Mouse (Mus musculus): ENCODE data around the gene Prkcg. TPM values are rescaled to one million over a fixed set of nuclear protein-coding genes. Genes with fewer than 3 reads are reported as not detected.

The Prkcg gene
- polyA plus RNA-seq, 1 experiment from 2014 or later, result 0.31 TPM

DNA sequence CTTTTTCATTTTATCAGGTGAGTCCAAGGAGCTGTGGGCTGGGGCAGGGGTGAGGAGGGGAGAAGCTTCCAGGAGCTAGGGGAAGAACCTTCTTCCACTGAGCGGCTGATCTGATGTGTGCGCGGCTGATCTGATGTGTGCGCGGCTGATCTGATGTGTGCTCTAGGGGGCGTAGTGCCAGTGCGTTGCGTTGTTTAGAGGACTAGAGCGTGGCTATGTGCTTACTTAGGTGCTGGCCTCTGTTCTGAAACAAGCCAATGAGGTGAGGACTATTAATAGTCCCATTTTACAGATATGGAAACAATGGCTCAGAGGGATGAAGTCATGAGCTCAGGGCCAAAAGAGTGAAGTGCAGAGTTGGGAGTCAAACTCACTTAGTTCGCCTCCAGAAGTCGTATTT, 50.0 kb downstream of the Prkcg start:
- Histone ChIP-seq H3K9ac (ENCODE audit: low read length) (no peak overlapping the region), H3K4me1 (ENCODE audit: control insufficient read depth, insufficient read depth, low read length) (peaks cover 1% of the 10 kb centered on the region; the same call in 1 of the 2 replicates), H3K27me3 (ENCODE audit: control insufficient read depth, insufficient read depth, low read length) (no peaks in the 10 kb centered on the region), H3K4me3 (ENCODE audit: low read depth, low read length) (no peak overlapping the region), H3K36me3 (ENCODE audit: control insufficient read depth, insufficient read depth, low read length) (peaks cover 4% of the 10 kb centered on the region; the same call in 1 of the 2 replicates), H3K9me3 (ENCODE audit: control insufficient read depth, low read length) (no peaks in the 10 kb centered on the region), H3K4me2 (no peak overlapping the region), H3K27ac (ENCODE audit: low read depth, low read length) (no peak overlapping the region)
- 92% methylated on average over 11 of the region's 11 CpGs for WGBS
- no peak for ATAC-seq (ENCODE audit: low FRiP score)
- DNase-seq (ENCODE audit: low spot score, missing footprints), result peak; percentile 53

DNA sequence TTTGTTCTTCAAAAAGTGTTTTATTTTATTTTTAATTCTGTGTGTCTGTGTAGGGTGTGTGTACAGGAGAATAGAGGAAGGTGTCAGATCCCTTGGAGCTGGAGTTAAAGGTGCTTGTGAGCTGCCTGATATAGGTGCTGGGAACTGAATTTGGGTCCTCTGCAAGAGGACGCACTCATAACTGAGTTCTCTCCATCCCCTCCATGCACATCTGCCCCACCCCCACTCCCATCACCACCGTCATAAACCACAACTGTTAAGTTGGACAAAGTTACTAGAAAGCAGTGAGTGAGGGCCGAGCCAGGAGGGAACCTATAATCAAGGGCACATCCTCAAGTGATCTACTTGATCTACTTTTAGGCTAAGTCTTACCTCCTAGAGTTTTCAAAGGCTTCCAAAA, 54.9 kb downstream of the Prkcg start:
- no peak for ATAC-seq (ENCODE audit: low FRiP score)
- no peaks in the 10 kb centered on the region for H3K9me3 ChIP-seq (ENCODE audit: control insufficient read depth, low read length)
- no peak overlapping the region for H3K4me2 ChIP-seq
- no peaks in the 10 kb centered on the region for H3K27me3 ChIP-seq (ENCODE audit: control insufficient read depth, insufficient read depth, low read length)
- 90% methylated on average over 3 of the region's 3 CpGs for WGBS
- peaks cover 2% of the 10 kb centered on the region; the same call in 1 of the 2 replicates for H3K4me1 ChIP-seq (ENCODE audit: control insufficient read depth, insufficient read depth, low read length)
- H3K4me3 ChIP-seq (ENCODE audit: low read depth, low read length), result no peak overlapping the region
- no peak overlapping the region for H3K27ac ChIP-seq (ENCODE audit: low read depth, low read length)
- DNase-seq (ENCODE audit: low spot score, missing footprints), result peak; percentile 61
- H3K9ac ChIP-seq (ENCODE audit: low read length), result no peak overlapping the region
- H3K36me3 ChIP-seq (ENCODE audit: control insufficient read depth, insufficient read depth, low read length), result peaks cover 12% of the 10 kb centered on the region; the same call in 1 of the 2 replicates

DNA sequence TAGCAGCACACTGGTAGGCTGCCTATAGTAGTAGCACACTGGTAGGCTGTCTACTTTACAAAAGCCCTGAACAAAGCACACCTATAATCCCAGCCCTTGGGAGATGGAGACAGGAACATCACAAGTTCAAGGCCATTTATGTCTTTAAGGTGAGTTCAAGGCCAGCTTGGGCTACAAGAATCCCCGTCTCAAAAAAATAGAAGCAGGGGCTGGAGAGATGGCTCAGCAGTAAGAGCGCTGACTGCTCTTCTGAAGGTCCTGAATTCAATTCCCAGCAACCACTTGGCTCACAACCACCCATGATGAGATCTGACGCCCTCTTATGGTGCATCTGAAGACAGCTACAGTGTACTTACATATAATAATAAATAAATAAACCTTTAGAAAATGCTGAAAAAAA, 56.3 kb downstream of the Prkcg start:
- H3K9ac ChIP-seq (ENCODE audit: low read length), result no peak overlapping the region
- no peak overlapping the region for H3K4me2 ChIP-seq
- H3K9me3 ChIP-seq (ENCODE audit: control insufficient read depth, low read length), result no peaks in the 10 kb centered on the region
- H3K4me3 ChIP-seq (ENCODE audit: low read depth, low read length), result no peak overlapping the region
- WGBS, result 89% methylated on average over 3 of the region's 3 CpGs
- peaks cover 14% of the 10 kb centered on the region; the same call in 1 of the 2 replicates for H3K36me3 ChIP-seq (ENCODE audit: control insufficient read depth, insufficient read depth, low read length)
- peaks cover 5% of the 10 kb centered on the region for H3K27me3 ChIP-seq (ENCODE audit: control insufficient read depth, insufficient read depth, low read length)
- no peak for ATAC-seq (ENCODE audit: low FRiP score)
- peaks cover 2% of the 10 kb centered on the region; the same call in 1 of the 2 replicates for H3K4me1 ChIP-seq (ENCODE audit: control insufficient read depth, insufficient read depth, low read length)
- H3K27ac ChIP-seq (ENCODE audit: low read depth, low read length), result no peak overlapping the region
- peak; percentile 69 for DNase-seq (ENCODE audit: low spot score, missing footprints)

DNA sequence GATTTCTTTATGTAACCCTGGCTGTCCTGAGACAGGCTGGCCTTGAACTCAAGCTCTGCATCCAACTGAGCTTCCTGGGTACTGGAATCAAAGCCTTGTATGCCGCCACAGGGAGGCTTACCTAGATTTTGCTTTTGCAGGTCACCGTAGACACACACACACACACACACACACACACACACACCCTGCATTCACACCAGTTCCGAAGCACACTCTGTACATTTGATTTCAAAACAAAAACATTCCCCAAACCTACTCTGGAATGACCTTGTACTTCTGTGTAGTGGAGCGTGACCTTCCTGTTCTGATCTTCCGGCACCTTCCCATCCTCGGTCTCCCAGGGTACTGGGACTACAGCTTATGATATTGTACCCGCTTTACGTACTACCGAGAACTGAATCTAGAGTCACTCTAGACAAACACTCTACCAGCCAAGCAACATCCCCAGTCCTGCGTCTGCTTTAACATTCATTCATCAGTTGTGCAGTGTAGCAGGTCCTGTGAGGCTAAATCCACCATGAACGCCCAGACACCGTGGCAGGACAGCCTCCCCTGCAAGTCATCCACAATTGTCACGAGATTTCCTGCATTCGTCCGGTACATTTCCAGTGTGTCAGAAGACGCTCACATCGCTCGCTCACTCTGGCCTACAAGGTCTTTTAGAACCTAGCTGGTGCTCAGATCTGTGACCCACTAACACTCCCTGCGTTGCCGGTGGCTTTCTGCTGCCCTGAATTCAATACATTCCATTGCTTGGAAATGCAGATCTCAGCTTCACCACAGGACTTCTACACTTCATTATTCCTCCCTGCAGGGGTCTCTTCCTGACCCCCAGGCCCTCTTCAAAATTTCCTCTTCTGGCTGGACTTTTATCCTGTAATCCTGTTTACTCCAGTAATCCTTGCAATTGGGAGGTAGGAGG, 58.6 kb downstream of the Prkcg start:
- 0 out of 2 replicates have a peak, but pooled peaks have one; percentile 30 for ATAC-seq (ENCODE audit: low FRiP score)
- Histone ChIP-seq H3K4me3 (ENCODE audit: low read depth, low read length) (no peak overlapping the region), H3K4me1 (ENCODE audit: control insufficient read depth, insufficient read depth, low read length) (peaks cover 2% of the 10 kb centered on the region; the same call in 1 of the 2 replicates), H3K27ac (ENCODE audit: low read depth, low read length) (no peak overlapping the region), H3K27me3 (ENCODE audit: control insufficient read depth, insufficient read depth, low read length) (peaks cover 5% of the 10 kb centered on the region), H3K4me2 (no peak overlapping the region), H3K9ac (ENCODE audit: low read length) (no peak overlapping the region), H3K9me3 (ENCODE audit: control insufficient read depth, low read length) (no peaks in the 10 kb centered on the region), H3K36me3 (ENCODE audit: control insufficient read depth, insufficient read depth, low read length) (peaks cover 14% of the 10 kb centered on the region; the same call in 1 of the 2 replicates)
- DNase-seq (ENCODE audit: low spot score, missing footprints), result peak; percentile 90
- 22% methylated on average over 20 of the region's 20 CpGs for WGBS

DNA sequence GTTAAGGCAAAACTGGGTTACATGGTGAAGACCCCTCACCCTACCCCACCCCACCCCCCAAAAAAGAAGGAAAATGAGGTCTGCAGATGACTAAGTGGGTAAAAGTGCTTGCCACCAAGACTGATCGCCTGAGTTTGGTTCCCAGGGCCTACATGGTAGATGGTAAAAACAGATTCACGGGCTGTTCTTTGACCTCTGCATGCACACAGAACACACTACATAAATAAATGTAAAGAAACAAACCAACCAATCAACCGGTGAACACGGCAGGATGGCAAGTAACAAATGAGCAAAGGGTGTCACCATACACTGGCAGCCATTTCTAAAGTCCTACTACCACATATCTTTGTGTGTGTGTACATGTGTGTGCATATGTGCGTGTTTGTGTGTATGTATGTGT, 59.3 kb downstream of the Prkcg start:
- peaks cover 2% of the 10 kb centered on the region; the same call in 1 of the 2 replicates for H3K4me1 ChIP-seq (ENCODE audit: control insufficient read depth, insufficient read depth, low read length)
- peaks cover 11% of the 10 kb centered on the region; the same call in 1 of the 2 replicates for H3K36me3 ChIP-seq (ENCODE audit: control insufficient read depth, insufficient read depth, low read length)
- no peaks in the 10 kb centered on the region for H3K9me3 ChIP-seq (ENCODE audit: control insufficient read depth, low read length)
- no peak overlapping the region for H3K4me2 ChIP-seq
- peaks cover 5% of the 10 kb centered on the region for H3K27me3 ChIP-seq (ENCODE audit: control insufficient read depth, insufficient read depth, low read length)
- 47% methylated on average over 5 of the region's 5 CpGs for WGBS
- no peak overlapping the region for H3K9ac ChIP-seq (ENCODE audit: low read length)
- H3K27ac ChIP-seq (ENCODE audit: low read depth, low read length), result no peak overlapping the region
- DNase-seq (ENCODE audit: low spot score, missing footprints) (peak; percentile 79), ATAC-seq (ENCODE audit: low FRiP score) (no peak)
- no peak overlapping the region for H3K4me3 ChIP-seq (ENCODE audit: low read depth, low read length)

DNA sequence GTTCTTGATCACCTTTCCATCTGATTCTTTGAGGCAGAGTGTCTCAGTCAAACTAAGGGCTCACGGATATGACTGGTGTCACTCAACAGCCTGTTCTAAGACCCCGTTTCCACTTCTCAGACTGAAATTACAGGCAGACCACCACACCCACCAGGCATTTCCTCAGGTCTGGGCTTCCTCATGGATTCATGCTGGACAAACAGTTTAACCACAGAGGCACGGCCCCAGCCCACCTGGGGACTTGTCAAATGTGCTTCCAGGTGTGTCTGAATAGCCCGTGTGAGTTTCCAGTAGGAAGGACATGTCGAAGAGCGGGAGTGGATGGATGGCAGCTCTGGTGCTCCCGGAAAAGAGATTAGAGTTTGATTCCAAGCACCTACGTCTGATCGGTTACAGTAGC, 60.8 kb downstream of the Prkcg start:
- Histone ChIP-seq H3K9me3 (ENCODE audit: control insufficient read depth, low read length) (no peaks in the 10 kb centered on the region), H3K4me3 (ENCODE audit: low read depth, low read length) (no peak overlapping the region), H3K27me3 (ENCODE audit: control insufficient read depth, insufficient read depth, low read length) (peaks cover 5% of the 10 kb centered on the region), H3K4me2 (no peak overlapping the region), H3K4me1 (ENCODE audit: control insufficient read depth, insufficient read depth, low read length) (peaks cover 2% of the 10 kb centered on the region; the same call in 1 of the 2 replicates), H3K9ac (ENCODE audit: low read length) (no peak overlapping the region), H3K36me3 (ENCODE audit: control insufficient read depth, insufficient read depth, low read length) (peaks cover 11% of the 10 kb centered on the region; the same call in 1 of the 2 replicates), H3K27ac (ENCODE audit: low read depth, low read length) (no peak overlapping the region)
- DNase-seq (ENCODE audit: low spot score, missing footprints), result peak; percentile 56
- ATAC-seq (ENCODE audit: low FRiP score), result no peak
- 95% methylated on average over 9 of the region's 9 CpGs for WGBS

DNA sequence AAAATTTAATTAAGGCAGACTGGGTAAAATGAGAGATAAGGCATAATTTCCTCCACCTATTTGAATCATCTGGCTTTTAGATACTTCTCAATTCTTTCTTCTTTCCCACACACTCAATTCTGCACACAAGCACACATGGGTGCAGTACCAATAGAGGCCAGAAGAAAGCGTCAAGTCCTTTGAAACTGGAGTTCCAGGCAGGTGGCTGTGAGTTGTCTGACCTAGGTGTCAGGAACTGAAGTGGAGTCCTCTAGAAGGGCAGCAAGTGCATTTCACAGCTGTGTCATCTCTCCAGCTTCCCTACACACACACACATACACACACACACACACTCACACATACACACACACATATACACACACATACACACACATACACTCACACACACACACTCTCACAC, 62.6 kb downstream of the Prkcg start:
- Histone ChIP-seq H3K9me3 (ENCODE audit: control insufficient read depth, low read length) (no peaks in the 10 kb centered on the region), H3K36me3 (ENCODE audit: control insufficient read depth, insufficient read depth, low read length) (peaks cover 8% of the 10 kb centered on the region; the same call in 1 of the 2 replicates), H3K4me1 (ENCODE audit: control insufficient read depth, insufficient read depth, low read length) (peaks cover 2% of the 10 kb centered on the region; the same call in 1 of the 2 replicates), H3K9ac (ENCODE audit: low read length) (no peak overlapping the region), H3K4me2 (no peak overlapping the region), H3K27ac (ENCODE audit: low read depth, low read length) (no peak overlapping the region), H3K27me3 (ENCODE audit: control insufficient read depth, insufficient read depth, low read length) (peaks cover 5% of the 10 kb centered on the region), H3K4me3 (ENCODE audit: low read depth, low read length) (no peak overlapping the region)
- DNase-seq (ENCODE audit: low spot score, missing footprints) (peak; percentile 62), ATAC-seq (ENCODE audit: low FRiP score) (no peak)
- 100% methylated on average over 1 of the region's 1 CpGs for WGBS

DNA sequence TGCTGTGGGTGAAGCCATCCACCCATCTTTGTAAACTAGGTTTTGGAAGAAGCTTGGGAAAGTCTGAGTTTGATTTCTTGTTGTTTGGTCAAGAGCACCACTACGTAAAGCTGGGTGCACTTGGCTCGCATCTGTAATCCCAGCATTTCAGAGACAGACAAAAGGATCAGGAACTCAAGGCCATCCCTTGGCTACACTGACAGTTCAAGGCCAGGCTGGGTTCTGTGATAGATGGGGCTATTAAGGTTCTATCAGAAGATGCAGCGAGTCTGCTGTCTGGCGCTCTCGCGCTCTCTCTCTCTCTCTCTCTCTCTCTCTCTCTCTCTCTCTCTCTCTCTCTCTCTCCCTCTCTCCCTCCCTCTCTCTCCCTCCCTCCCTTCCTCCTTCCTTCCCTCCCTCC, 65.9 kb downstream of the Prkcg start:
- ATAC-seq (ENCODE audit: low FRiP score) (no peak), DNase-seq (ENCODE audit: low spot score, missing footprints) (peak; percentile 33)
- Histone ChIP-seq H3K36me3 (ENCODE audit: control insufficient read depth, insufficient read depth, low read length) (peaks cover 2% of the 10 kb centered on the region; the same call in 1 of the 2 replicates), H3K27me3 (ENCODE audit: control insufficient read depth, insufficient read depth, low read length) (no peaks in the 10 kb centered on the region), H3K9me3 (ENCODE audit: control insufficient read depth, low read length) (no peaks in the 10 kb centered on the region), H3K27ac (ENCODE audit: low read depth, low read length) (no peak overlapping the region), H3K4me1 (ENCODE audit: control insufficient read depth, insufficient read depth, low read length) (no peaks in the 10 kb centered on the region), H3K4me2 (no peak overlapping the region), H3K4me3 (ENCODE audit: low read depth, low read length) (no peak overlapping the region), H3K9ac (ENCODE audit: low read length) (no peak overlapping the region)
- WGBS, result 92% methylated on average over 6 of the region's 6 CpGs

DNA sequence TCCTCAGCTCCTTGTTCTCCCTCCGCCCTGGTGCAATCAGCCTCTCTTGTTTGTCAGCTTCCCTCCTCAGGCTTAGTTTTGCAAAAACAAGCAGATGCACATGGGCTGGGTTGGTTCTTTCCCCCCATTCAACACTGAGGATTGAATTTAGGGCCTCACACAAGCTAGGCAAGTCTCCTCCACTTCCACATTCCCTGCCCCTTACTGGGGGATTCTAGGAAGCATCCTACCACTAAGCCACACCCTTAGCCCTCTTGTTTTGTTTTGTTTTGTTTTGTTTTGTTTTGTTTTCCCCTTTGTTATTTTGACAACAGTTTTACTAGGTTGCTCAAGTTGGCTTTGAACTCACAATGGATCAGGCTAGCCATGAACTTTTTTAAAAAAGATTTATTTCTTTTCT, 71.7 kb downstream of the Prkcg start:
- Histone ChIP-seq H3K27me3 (ENCODE audit: control insufficient read depth, insufficient read depth, low read length) (peaks cover 4% of the 10 kb centered on the region), H3K4me1 (ENCODE audit: control insufficient read depth, insufficient read depth, low read length) (no peaks in the 10 kb centered on the region), H3K4me2 (no peak overlapping the region), H3K36me3 (ENCODE audit: control insufficient read depth, insufficient read depth, low read length) (peaks cover 2% of the 10 kb centered on the region; the same call in 1 of the 2 replicates), H3K27ac (ENCODE audit: low read depth, low read length) (no peak overlapping the region), H3K9ac (ENCODE audit: low read length) (no peak overlapping the region), H3K4me3 (ENCODE audit: low read depth, low read length) (no peak overlapping the region), H3K9me3 (ENCODE audit: control insufficient read depth, low read length) (no peaks in the 10 kb centered on the region)
- 84% methylated on average over 1 of the region's 1 CpGs for WGBS
- peak; percentile 21 for DNase-seq (ENCODE audit: low spot score, missing footprints)
- no peak for ATAC-seq (ENCODE audit: low FRiP score)

Measured in midbrain, embryonic 11.5 days (tissue).